16 mouse cellular contexts compared by ENCODE assay signal in the genomic region with DNA sequence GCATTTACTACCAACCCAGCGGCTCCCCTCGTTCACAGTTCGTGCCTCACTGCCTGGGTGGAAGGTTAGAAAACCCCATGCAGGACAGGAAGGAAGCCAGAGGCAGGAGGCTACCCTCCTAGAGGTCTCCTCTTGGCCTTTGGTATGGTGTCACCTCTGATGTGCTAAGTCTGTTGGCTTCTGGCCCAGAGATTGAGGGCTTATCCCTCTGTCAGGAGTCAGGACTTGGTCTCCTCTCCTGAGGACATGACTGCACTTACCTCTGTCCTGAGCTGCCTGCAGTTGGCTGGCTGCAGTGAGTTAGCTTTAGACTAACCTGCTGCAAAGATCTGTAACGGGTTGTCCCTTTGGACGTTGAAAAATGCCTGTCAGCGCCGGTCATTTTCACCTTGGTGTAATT.
DNase-seq lines count a peak whose midpoint lies in the region; ATAC-seq and TF ChIP-seq lines count a peak whose summit lies in the region.
"Had no signal": no experiment of that assay in that cellular context is flagged by ENCODE, and none has a peak within 500 bp of the region (broad histone marks: within the 10 kb centered on the region; RNA-seq: fewer than 3 reads in every experiment).

No protein-coding gene starts in this region.

- peaks cover 9% of the 10 kb centered on the region for H3K36me3 ChIP-seq in intestine, embryonic 16.5 days (ENCODE audit: control insufficient read depth, insufficient read depth, low read length)
- H3K36me3 ChIP-seq in intestine, postnatal 0 days (ENCODE audit: control insufficient read depth, insufficient read depth): peaks cover 11% of the 10 kb centered on the region

- no peak overlapping the region for H3K4me2 ChIP-seq in intestine, embryonic 16.5 days (ENCODE audit: low read depth, low read length)
- no peak overlapping the region for H3K4me2 ChIP-seq in intestine, postnatal 0 days (replicated peaks; ENCODE audit: low read depth)
- H3K4me2 ChIP-seq: embryonic facial prominence, embryonic 13.5 days; neural tube, embryonic 15.5 days had no signal

- no peak overlapping the region for H3K4me3 ChIP-seq in intestine, embryonic 16.5 days (ENCODE audit: low read length)
- no peak overlapping the region for H3K4me3 ChIP-seq in intestine, postnatal 0 days (ENCODE audit: low read depth, low read length)
- H3K4me3 ChIP-seq: embryonic facial prominence, embryonic 13.5 days; forebrain, embryonic 10.5 days; heart, adult 2 months; neural tube, embryonic 15.5 days had no signal

- ATAC-seq in intestine, embryonic 16.5 days: peak; percentile 33; the same call in 1 of the 2 replicates
- ATAC-seq in intestine, postnatal 0 days: no peak
- ATAC-seq in common myeloid progenitor, adult 5-6 weeks (replicated peaks; ENCODE audit: low read depth, poor library complexity, severe bottlenecking): peak; percentile 39; the same call in 1 of the 2 replicates
- ATAC-seq: hindbrain, embryonic 16.5 days had no signal

- WGBS in intestine, embryonic 16.5 days: 68% methylated on average over 7 of the region's 7 CpGs
- 64% methylated on average over 7 of the region's 7 CpGs for WGBS in intestine, postnatal 0 days

- H3K9ac ChIP-seq in intestine, embryonic 16.5 days (ENCODE audit: low read depth, low read length): no peak overlapping the region
- H3K9ac ChIP-seq in intestine, postnatal 0 days (ENCODE audit: low read depth, low read length): no peak overlapping the region
- H3K9ac ChIP-seq: embryonic facial prominence, embryonic 13.5 days; liver, embryonic 14.5 days; neural tube, embryonic 15.5 days had no signal

- H3K9me3 ChIP-seq in intestine, embryonic 16.5 days (ENCODE audit: control insufficient read depth, low read length): peaks cover 2% of the 10 kb centered on the region; the same call in 1 of the 2 replicates
- H3K9me3 ChIP-seq in intestine, postnatal 0 days (ENCODE audit: control insufficient read depth): 0 out of 2 replicates have a peak, but pooled peaks cover 2% of the 10 kb centered on the region

- DNase-seq in 416B (ENCODE audit: low read depth): peak; percentile 75
- peak; percentile 64 to 73 for DNase-seq in kidney, postnatal 25 days
- no peak for DNase-seq in gastrocnemius, postnatal 10 days
- no peak for DNase-seq in left cerebral cortex, adult 11 months (ENCODE audit: low spot score)
- DNase-seq: cerebellum, postnatal 14 days; spleen, adult 18-20 months; thymus, postnatal 25 days had no signal

- H3K27ac ChIP-seq in intestine, embryonic 16.5 days (ENCODE audit: low read length): no peak overlapping the region
- H3K27ac ChIP-seq in intestine, postnatal 0 days (ENCODE audit: low read depth, low read length): no peak overlapping the region
- H3K27ac ChIP-seq: embryonic facial prominence, embryonic 13.5 days; forebrain, embryonic 10.5 days; heart, adult 2 months; liver, embryonic 14.5 days; neural tube, embryonic 15.5 days had no signal

- no peaks in the 10 kb centered on the region for H3K27me3 ChIP-seq in intestine, embryonic 16.5 days (replicated peaks; ENCODE audit: control insufficient read depth, insufficient read depth, low read length)
- no peaks in the 10 kb centered on the region for H3K27me3 ChIP-seq in intestine, postnatal 0 days (replicated peaks; ENCODE audit: control insufficient read depth, insufficient read depth, low read length)
- H3K27me3 ChIP-seq: embryonic facial prominence, embryonic 13.5 days; neural tube, embryonic 15.5 days had no signal

- H3K4me1 ChIP-seq in intestine, embryonic 16.5 days (ENCODE audit: control insufficient read depth, insufficient read depth, low read length): no peaks in the 10 kb centered on the region
- no peaks in the 10 kb centered on the region for H3K4me1 ChIP-seq in intestine, postnatal 0 days (replicated peaks; ENCODE audit: control insufficient read depth, insufficient read depth, low read length)

- TF ChIP-seq CTCF in intestine, postnatal 0 days (IDR thresholded peaks at IDR 0.05; ENCODE audit: low read depth): no peak

Comparison
In these comparisons a context has a peak if more than half of its experiments do, and no peak if none do; other contexts are left out.
1. DNase-seq: peak in 416B (single experiment) and kidney, postnatal 25 days (2 of 2); none in gastrocnemius, postnatal 10 days (single experiment) and left cerebral cortex, adult 11 months (single experiment).